Mouse (Mus musculus) lung, embryonic 16.5 days (tissue): Measurements from ENCODE around the gene Usp47. TPM values are rescaled to one million over a fixed set of nuclear protein-coding genes. Genes with fewer than 3 reads are reported as not detected.

Source experiments
- ATAC-seq: fragments of 200-750 bp; cut with Nextera tagmentation; 2 replicates; pipeline ENCODE4 v1.8.0; 2017; ENCODE audit warnings: low read depth, mild to moderate bottlenecking, moderate library complexity
- H3K27ac ChIP-seq: fragments of 300-500 bp; sonication (generic); 2 replicates; pipeline ENCODE4 v1.5.1; 2014; ENCODE audit warnings: mild to moderate bottlenecking, control low read depth, low read length
- H3K27me3 ChIP-seq: fragments of 300-500 bp; sonication (generic); 2 replicates; pipeline ENCODE4 v1.6.1; 2014; ENCODE audit warnings: low read depth, low read length, mixed read lengths; ENCODE audit not compliant: control insufficient read depth, insufficient read depth
- H3K36me3 ChIP-seq: fragments of 300-500 bp; sonication (generic); 2 replicates; pipeline ENCODE4 v1.6.1; 2014; ENCODE audit warnings: low read length; ENCODE audit not compliant: control insufficient read depth, insufficient read depth
- H3K4me1 ChIP-seq: fragments of 300-500 bp; sonication (generic); replicated peaks from 2 replicates; pipeline ENCODE4 v1.6.1; 2014; ENCODE audit warnings: low read length, mixed read lengths; ENCODE audit not compliant: control insufficient read depth, insufficient read depth
- H3K4me2 ChIP-seq: fragments of 300-500 bp; sonication (generic); 2 replicates; pipeline ENCODE4 v1.6.1; 2014; ENCODE audit warnings: low read depth, low read length, control low read depth
- H3K4me3 ChIP-seq: fragments of 300-500 bp; sonication (generic); 2 replicates; pipeline ENCODE4 v1.5.1; 2014; ENCODE audit warnings: mild to moderate bottlenecking, low read length, control low read depth
- H3K9ac ChIP-seq: fragments of 300-500 bp; sonication (generic); 2 replicates; pipeline ENCODE4 v1.6.1; 2014; ENCODE audit warnings: low read length, control low read depth
- H3K9me3 ChIP-seq: fragments of 300-500 bp; sonication (generic); 2 replicates; pipeline ENCODE4 v1.6.1; 2016; ENCODE audit warnings: low read length; ENCODE audit not compliant: control insufficient read depth
- WGBS: fragments of 180-500 bp; shearing (Covaris S2); extraction: QIAGEN DNeasy Blood & Tissue Kit; methylation state at CpG from one replicate; pipeline ENCODE4 v1.1.7; 2014; 5-methylcytosine and 5-hydroxymethylcytosine counted together
- polyA plus RNA-seq: library from polyadenylated mRNA; unstranded; fragments of >200 nt; fragmentation: Nextera tagmentation; extraction: Ambion mirVana; gene quantifications from 2 replicates; pipeline ENCODE4 v1.2.1, GENCODE M21; 2015

Usp47 gene
- polyA plus RNA-seq, 1 experiment from 2014 or later: 71.5 TPM

DNA sequence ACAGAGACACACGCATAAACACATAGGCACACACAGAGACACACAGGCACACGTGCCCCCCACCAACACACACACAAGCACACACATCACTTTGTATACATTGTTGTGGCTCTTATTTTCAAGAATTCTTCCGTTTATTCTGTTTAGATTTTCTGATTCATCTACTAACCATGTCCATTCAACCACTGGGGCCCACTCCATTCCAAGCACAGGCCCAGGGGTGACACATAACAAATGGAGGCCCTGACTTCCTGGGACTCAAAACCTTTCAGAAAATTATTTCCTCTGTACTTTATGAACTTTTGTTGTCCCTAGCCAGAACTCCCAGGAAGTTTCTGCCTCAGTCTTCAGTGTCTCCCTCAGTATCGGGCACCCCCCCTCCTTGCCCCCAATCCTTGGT, 111.9 kb downstream of the Usp47 start:
- Histone ChIP-seq H3K27ac (no peak overlapping the region), H3K9me3 (no peaks in the 10 kb centered on the region), H3K9ac (no peak overlapping the region), H3K4me3 (no peak overlapping the region), H3K4me2 (no peak overlapping the region), H3K4me1 (0 out of 2 replicates have a peak, but pooled peaks cover 3% of the 10 kb centered on the region), H3K36me3 (no peaks in the 10 kb centered on the region), H3K27me3 (no peaks in the 10 kb centered on the region)
- ATAC-seq: no peak
- 82% methylated on average over 4 of the region's 4 CpGs for WGBS

- no peak overlapping the region for H3K4me2 ChIP-seq
- WGBS: 86% methylated on average over 5 of the region's 5 CpGs
- no peaks in the 10 kb centered on the region for H3K9me3 ChIP-seq
- H3K27ac ChIP-seq: no peak overlapping the region
- no peaks in the 10 kb centered on the region for H3K27me3 ChIP-seq
- no peak overlapping the region for H3K9ac ChIP-seq
- no peak overlapping the region for H3K4me3 ChIP-seq
- no peak for ATAC-seq
- 0 out of 2 replicates have a peak, but pooled peaks cover 3% of the 10 kb centered on the region for H3K4me1 ChIP-seq
- no peaks in the 10 kb centered on the region for H3K36me3 ChIP-seq
Observed at GRCm38 (mm10) chr7:112136537-112136936, 113.2 kb downstream of the Usp47 start.

GRCm38 (mm10) chr7:112138168-112138508, 114.8 kb downstream of the Usp47 start:
- no peak overlapping the region for H3K4me2 ChIP-seq
- no peaks in the 10 kb centered on the region for H3K27me3 ChIP-seq
- peak overlapping the region; percentile 16; the same call in 1 of the 2 replicates for H3K27ac ChIP-seq
- no peaks in the 10 kb centered on the region for H3K36me3 ChIP-seq
- H3K4me1 ChIP-seq: 0 out of 2 replicates have a peak, but pooled peaks cover 3% of the 10 kb centered on the region
- H3K4me3 ChIP-seq: no peak overlapping the region
- WGBS: 67% methylated on average over 7 of the region's 7 CpGs
- H3K9me3 ChIP-seq: no peaks in the 10 kb centered on the region
- ATAC-seq: no peak
- no peak overlapping the region for H3K9ac ChIP-seq

DNA sequence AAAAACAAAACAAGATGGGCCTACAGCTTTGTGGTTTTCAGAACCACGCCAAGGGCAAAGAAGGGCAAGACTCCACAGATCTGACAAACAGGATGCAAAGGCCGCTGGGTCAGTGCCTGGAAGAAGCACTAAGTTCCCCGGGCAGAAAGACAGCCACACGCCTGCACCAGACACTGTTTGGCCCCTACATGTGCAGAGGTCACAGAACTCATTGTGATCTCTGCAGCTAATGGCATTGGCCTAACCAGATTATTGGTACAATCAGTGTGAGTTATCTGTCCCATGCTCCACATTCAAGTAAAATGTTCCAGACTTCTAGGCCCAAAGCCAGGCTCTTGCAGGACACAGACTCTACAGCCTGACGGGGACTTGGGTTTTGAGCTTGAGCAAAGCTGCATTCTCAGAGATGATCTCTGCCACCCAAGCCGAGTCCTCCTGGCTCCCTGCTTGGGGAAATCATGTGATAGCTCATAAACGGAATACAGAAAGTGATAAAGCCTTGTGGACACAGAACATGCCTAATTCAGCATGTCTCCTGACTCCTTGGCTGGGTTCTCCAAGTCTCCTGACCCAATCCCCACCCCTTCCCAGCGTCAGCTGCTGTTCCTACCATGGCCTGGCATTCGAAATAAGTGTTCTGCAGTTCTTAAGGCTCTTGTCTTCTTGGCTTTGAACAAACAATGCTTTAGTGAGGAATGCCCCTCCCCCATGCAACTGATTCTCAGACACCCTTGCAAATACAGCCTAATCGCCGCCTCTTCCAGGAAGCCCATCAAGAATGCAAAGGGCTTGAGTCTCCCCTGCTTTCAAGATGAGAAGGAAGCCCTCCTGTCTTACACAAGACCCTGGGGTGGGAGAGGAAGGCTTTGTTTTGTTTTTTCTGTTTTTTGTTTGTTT, 115.5 kb downstream of the Usp47 start:
- WGBS: 58% methylated on average over 11 of the region's 11 CpGs
- no peak overlapping the region for H3K4me3 ChIP-seq
- ATAC-seq: peak; percentile 83

GRCm38 (mm10) chr7:112140725-112141124, 117.4 kb downstream of the Usp47 start:
- H3K4me1 ChIP-seq: 0 out of 2 replicates have a peak, but pooled peaks cover 3% of the 10 kb centered on the region
- no peak for ATAC-seq
- WGBS: 76% methylated on average over 2 of the region's 2 CpGs
- H3K36me3 ChIP-seq: no peaks in the 10 kb centered on the region
- no peak overlapping the region for H3K27ac ChIP-seq
- H3K4me2 ChIP-seq: no peak overlapping the region
- H3K9me3 ChIP-seq: no peaks in the 10 kb centered on the region
- no peaks in the 10 kb centered on the region for H3K27me3 ChIP-seq
- no peak overlapping the region for H3K9ac ChIP-seq
- H3K4me3 ChIP-seq: no peak overlapping the region

More for the DNA sequence above, 115.5 kb downstream of the Usp47 start:
- H3K9ac ChIP-seq: no peak overlapping the region
- H3K36me3 ChIP-seq: no peaks in the 10 kb centered on the region
- H3K27me3 ChIP-seq: no peaks in the 10 kb centered on the region
- H3K9me3 ChIP-seq: no peaks in the 10 kb centered on the region
- peak overlapping the region; percentile 50 for H3K27ac ChIP-seq
- 0 out of 2 replicates have a peak, but pooled peaks cover 3% of the 10 kb centered on the region for H3K4me1 ChIP-seq
- no peak overlapping the region for H3K4me2 ChIP-seq

GRCm38 (mm10) chr7:112142616-112143015, 119.3 kb downstream of the Usp47 start:
- Histone ChIP-seq H3K27ac (no peak overlapping the region), H3K4me3 (no peak overlapping the region), H3K4me2 (no peak overlapping the region), H3K9me3 (no peaks in the 10 kb centered on the region), H3K27me3 (no peaks in the 10 kb centered on the region), H3K4me1 (0 out of 2 replicates have a peak, but pooled peaks cover 3% of the 10 kb centered on the region), H3K36me3 (no peaks in the 10 kb centered on the region), H3K9ac (no peak overlapping the region)
- 68% methylated on average over 3 of the region's 3 CpGs for WGBS
- no peak for ATAC-seq

GRCm38 (mm10) chr7:112143090-112143500, 119.8 kb downstream of the Usp47 start:
- 0 out of 2 replicates have a peak, but pooled peaks cover 3% of the 10 kb centered on the region for H3K4me1 ChIP-seq
- H3K9ac ChIP-seq: no peak overlapping the region
- ATAC-seq: no peak
- no peaks in the 10 kb centered on the region for H3K36me3 ChIP-seq
- WGBS: 33% methylated on average over 7 of the region's 7 CpGs
- H3K9me3 ChIP-seq: no peaks in the 10 kb centered on the region
- no peak overlapping the region for H3K27ac ChIP-seq
- H3K4me2 ChIP-seq: no peak overlapping the region
- no peak overlapping the region for H3K4me3 ChIP-seq
- H3K27me3 ChIP-seq: no peaks in the 10 kb centered on the region

DNA sequence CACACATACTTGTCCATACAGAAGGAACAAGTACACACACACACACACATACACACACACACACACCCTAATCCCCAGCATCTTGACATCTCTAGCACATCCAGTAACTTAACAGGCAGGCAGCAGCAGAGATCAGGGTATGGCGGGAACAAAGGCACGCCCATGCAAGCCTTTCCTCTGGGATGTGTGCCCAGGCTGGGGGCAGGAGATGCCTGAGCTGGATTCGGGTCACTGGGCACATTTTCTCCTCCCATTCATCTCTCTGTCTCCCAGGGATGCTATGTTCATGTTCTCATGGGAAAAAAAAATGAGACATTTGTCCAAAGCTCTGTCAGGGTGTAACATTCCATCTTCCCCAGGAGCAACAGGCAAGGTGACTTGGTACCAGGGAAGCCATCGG, 120.7 kb downstream of the Usp47 start:
- WGBS: 65% methylated on average over 4 of the region's 4 CpGs
- H3K27me3 ChIP-seq: no peaks in the 10 kb centered on the region

DNA sequence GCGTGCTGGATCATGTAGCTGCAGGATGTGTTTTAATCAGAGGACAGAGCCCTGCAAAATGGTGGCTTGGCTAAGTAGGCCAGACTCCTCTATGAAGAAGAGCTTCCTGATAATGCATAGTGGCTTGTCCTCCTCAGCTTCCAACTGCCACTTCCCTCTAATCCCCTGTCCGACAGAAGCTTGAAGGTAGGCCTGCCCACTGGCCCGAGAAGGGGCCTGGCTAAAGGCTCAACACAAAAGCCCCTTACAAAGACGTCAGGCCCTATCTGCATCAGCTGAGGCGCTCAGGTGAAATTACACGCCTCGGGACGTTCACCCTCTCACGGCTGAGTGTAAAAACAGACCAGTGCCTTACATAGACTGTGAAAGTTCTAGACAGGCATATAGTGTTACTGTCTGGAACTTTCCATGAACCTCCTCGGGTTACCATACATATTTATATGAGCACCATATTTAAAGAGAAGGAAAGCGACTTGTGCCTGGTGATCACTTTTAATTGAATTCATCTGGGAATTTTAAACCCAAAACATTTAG, 121.4 kb downstream of the Usp47 start:
- Histone ChIP-seq H3K9me3 (no peaks in the 10 kb centered on the region), H3K4me2 (no peak overlapping the region), H3K9ac (no peak overlapping the region), H3K27me3 (no peaks in the 10 kb centered on the region), H3K4me3 (no peak overlapping the region), H3K27ac (no peak overlapping the region), H3K36me3 (no peaks in the 10 kb centered on the region), H3K4me1 (no peaks in the 10 kb centered on the region)
- ATAC-seq: no peak
- WGBS: 70% methylated on average over 11 of the region's 11 CpGs

More for the DNA sequence above, 120.7 kb downstream of the Usp47 start:
- Histone ChIP-seq H3K4me1 (0 out of 2 replicates have a peak, but pooled peaks cover 1% of the 10 kb centered on the region), H3K36me3 (no peaks in the 10 kb centered on the region), H3K4me2 (no peak overlapping the region), H3K4me3 (no peak overlapping the region), H3K9ac (no peak overlapping the region), H3K9me3 (no peaks in the 10 kb centered on the region), H3K27ac (no peak overlapping the region)
- ATAC-seq: no peak
